Mouse (Mus musculus): ENCODE data around the gene Capzb. TPM values are rescaled to one million over a fixed set of nuclear protein-coding genes. Genes with fewer than 3 reads are reported as not detected.
A peak's percentile ranks its signal among the peaks of the same experiment; 100 is the strongest.

Capzb gene
- 100 to 1,000 TPM; 439 to 500 (median 472) TPM for total RNA-seq (2022)

- peak; percentile 90 to 95 for DNase-seq (ENCODE audit: low spot score in 2 of 2)
Measured at GRCm38 (mm10) chr4:139192499-139193175, at the start of gene Capzb. Capzb (plus strand) TSS chr4:139192899.

DNA sequence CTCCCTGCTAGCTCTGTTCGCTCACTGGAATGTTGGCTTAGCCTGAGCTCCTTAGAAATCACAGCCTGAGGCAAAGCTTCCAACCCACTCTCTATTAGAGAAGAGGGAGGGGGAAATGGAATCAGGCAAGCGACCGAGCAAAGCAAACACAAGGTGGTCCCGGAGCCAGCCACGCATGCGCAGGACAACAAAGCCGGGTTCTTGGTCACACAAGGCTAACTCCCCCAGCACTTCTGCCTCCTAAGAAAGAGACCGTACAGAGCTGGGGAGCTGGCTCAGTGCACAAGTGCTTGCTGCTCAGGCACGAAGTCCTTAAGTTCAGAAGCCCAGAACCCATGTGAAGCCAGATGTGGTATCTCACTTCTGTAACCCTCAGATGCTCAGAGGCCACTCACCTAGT is 49.7 kb upstream of the Capzb start:
- DNase-seq (ENCODE audit: low spot score in 2 of 2) = no peak

GRCm38 (mm10) chr4:139144577-139144976 is 48.1 kb upstream of the Capzb start:
- DNase-seq (ENCODE audit: low spot score in 2 of 2) = no peak

GRCm38 (mm10) chr4:139145156-139145555 is 47.5 kb upstream of the Capzb start:
- no peak for DNase-seq (ENCODE audit: low spot score in 2 of 2)

DNA sequence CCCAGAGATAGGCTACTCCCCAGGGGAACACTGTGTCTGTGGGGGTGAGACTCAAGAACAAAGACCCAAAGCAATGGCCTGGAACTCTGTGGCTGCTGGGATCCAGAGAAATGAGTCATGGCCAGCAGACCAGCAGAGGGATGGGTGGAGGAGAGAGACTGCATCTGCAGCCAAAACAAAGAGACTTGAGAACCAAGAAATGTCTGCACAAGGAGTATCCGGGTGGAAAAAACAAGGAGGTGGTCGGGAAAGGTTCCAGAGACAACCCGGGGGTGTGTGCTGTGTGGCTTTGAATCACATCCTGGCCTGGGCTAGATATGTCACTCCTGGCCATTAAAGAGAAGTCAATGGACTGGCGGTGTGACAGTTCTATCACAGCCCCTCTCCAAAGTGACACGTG is 45.9 kb upstream of the Capzb start:
- DNase-seq (ENCODE audit: low spot score in 2 of 2) = peak; percentile 56 to 65

GRCm38 (mm10) chr4:139151370-139151769 is 41.3 kb upstream of the Capzb start:
- no peak for DNase-seq (ENCODE audit: low spot score in 2 of 2)

GRCm38 (mm10) chr4:139154576-139155307 is 38.0 kb upstream of the Capzb start:
- peak; percentile 48 to 66 for DNase-seq (ENCODE audit: low spot score in 2 of 2)

GRCm38 (mm10) chr4:139156538-139156937 is 36.2 kb upstream of the Capzb start:
- no peak for DNase-seq (ENCODE audit: low spot score in 2 of 2)

- DNase-seq (ENCODE audit: low spot score in 2 of 2) = no peak
Measured at GRCm38 (mm10) chr4:139158350-139158749, 34.3 kb upstream of the Capzb start.

DNA sequence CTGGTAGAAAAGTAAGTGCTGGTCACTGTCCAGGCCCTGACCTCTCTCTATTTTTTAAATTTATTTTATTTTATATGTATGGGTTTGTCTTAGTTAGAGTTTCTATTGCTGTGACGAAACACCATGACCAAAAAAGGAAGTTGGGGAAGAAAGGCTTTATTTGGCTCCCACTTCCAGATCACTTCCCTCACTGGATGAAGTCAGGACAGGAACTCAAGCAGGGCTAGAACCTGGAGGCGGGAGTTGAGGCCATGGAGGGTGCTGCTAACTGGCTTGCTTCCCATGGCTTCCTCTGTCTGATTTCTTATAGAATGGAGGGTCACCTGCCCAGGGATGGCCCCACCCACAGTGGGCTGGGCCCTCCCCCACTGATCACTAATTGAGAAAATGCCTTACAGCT is 31.6 kb upstream of the Capzb start:
- no peak for DNase-seq (ENCODE audit: low spot score in 2 of 2)

- no peak for DNase-seq (ENCODE audit: low spot score in 2 of 2)
Measured at GRCm38 (mm10) chr4:139164082-139164481, 28.6 kb upstream of the Capzb start.

GRCm38 (mm10) chr4:139165259-139165658 is 27.4 kb upstream of the Capzb start:
- no peak for DNase-seq (ENCODE audit: low spot score in 2 of 2)

DNA sequence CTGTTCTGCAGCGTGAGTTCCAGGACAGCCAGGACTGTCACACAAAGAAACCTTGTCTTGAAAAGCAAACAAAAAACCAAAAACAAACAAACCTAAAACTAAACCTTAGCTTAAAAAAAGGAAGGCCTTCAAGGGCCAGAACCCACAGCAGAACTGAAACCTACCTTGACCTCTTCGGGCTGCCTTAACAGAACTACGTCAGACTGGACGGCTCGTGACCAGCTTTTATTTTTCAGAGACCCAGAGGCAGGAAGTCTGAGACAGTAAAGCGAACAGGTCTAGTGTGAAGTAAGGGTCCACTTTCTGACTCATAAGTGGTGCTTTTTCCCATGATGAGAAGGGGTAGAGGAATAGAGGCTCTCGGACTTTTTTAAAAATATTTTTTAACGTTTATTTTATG is 26.5 kb upstream of the Capzb start:
- DNase-seq (ENCODE audit: low spot score in 2 of 2) = no peak

DNA sequence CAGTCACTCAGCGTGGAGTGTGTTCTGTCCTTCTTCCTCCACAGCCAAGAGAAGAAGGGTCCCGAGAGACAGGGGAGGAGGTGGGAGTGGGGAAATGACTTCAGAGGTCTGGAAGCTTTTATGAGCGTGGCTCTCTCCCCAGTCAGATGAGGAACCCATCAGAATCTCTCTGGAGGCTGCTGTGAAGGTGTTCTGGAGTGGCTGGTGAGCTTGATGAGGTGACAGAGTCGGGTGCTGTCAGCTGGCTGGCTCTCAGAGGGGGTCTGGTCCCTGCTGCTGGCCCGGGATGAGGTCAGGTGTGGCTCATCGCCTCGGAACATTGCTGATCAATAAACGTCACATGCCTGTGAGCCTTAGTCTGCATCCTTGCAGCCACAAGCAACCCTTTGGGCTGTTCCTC is 25.6 kb upstream of the Capzb start:
- no peak for DNase-seq (ENCODE audit: low spot score in 2 of 2)

DNA sequence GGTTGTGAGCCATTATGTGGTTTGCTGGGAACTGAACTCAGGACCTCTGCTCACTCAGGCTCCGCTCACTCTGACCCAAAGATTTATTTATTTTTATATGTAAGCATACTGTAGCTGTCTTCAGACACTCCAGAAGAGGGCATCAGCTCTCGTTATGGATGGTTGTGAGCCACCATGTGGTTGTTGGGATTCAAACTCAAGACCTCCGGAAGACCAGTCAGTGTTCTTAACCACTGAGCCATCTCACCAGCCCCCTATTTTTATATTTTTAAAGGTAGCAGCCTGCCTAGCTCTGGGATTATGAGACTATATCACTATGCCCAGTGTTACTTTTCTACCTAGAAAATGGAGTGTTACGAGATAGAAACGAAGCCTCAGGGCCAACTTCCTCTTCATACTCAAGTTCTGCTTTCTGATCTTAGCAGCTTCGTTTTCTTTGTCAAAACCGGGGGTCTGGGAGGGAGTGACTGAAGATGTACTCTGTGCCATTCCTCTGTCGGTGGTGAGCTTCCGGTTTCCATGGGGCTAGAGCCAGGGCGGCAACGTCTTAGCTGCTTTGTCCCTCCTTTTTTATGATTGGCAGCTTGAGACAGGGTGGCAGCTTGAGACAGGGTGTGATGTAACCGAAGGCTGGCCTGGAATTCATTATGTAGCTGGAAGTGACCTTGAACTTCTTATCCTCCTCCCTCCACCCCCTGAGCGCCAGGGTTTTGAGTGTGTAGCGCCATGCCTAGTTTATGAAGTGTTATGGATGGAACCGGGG is 23.5 kb upstream of the Capzb start:
- DNase-seq (ENCODE audit: low spot score in 2 of 2) = no peak

DNA sequence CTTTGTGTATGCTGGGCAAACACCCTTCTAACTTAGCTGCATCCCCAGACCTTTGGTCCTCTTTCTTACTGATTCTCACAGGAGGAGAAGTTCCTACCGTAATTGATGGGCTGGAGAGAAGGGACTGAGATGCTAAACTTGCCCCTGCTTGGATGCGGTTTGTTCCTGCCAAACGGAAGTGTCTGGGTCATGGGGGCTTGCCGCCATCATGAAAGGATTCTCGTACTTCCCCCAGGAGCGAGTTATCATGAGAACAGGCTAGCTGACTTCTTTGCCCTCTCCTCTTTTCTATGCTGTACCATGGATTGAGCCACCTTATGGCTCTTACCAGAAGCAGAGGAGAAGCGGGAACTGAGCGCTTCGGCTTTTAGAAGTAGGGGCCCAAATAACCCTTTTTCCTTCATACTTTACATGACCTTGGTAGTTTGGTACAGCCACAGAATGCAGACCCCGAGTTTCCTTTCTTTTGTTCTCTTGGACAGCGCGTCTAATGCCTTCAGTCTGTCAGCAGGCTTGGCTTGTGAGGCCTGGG is 22.9 kb upstream of the Capzb start:
- no peak for DNase-seq (ENCODE audit: low spot score in 2 of 2)

DNA sequence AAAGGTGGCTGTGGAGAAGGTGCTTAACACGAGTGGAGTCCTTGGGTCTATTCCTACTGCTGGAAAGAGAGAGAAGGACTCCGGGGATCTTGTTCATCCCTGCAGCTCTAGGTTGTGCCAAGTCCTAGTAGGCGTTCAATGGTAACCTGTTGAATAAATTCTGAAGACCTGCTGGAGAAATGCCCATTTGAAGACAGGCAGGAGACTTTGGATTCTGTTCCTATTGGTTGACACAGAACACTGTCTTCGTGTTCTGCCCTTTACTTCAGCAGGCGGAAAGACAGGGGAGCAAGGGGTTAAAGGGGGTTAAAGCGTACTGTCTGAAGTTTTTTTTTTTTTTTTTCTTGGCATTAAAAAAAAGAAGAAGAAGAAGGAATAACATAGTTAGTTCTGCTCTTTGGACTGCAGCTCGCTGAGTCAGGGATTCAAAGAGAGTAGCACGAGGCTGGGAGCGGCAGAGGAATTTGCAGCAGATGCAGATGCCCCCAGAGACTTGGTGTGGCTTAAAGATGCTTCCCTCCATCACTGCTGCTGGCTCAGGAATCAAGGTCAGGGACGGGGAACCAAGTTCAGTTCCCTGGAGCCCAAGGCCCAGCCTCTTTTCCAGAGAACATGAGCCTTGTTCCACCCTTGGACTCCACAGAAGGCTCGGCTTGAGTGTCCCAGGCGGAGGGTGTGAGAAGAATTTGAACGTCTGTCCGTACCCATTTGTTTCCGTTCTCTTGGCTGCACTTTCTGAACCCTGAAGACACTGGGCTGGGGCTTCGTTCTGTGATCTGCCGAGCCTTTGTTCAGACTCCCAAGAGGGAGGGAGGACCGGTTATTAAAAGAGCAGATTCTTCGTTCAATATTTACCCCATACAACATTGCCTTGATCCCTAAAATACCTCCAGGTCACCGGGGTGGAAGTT is 17.4 kb upstream of the Capzb start:
- DNase-seq (ENCODE audit: low spot score in 2 of 2) = peak; percentile 77 to 83

GRCm38 (mm10) chr4:139176023-139176422 is 16.7 kb upstream of the Capzb start:
- no peak for DNase-seq (ENCODE audit: low spot score in 2 of 2)

- no peak for DNase-seq (ENCODE audit: low spot score in 2 of 2)
Measured at GRCm38 (mm10) chr4:139177921-139178320, 14.8 kb upstream of the Capzb start.

- no peak for DNase-seq (ENCODE audit: low spot score in 2 of 2)
Measured at GRCm38 (mm10) chr4:139178377-139178776, 14.3 kb upstream of the Capzb start.

DNA sequence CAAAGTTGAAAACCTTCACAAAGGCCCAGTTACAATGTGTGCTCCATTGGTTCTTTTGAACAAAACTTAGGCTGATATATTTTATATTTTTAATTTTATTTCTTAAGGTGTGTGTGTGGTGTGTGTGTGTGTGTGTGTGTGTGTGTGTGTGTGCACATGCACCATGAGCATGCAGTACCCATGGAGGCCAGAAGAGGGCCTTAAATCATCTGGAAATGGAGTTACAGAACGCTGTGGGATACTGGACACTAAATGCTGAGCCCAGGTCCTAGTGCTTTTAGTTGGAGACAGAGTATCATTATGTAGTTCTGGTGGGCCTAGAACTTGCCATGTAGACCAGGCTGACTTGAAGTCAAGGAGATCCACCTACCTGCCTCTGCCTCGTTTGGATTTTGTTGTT is 13.5 kb upstream of the Capzb start:
- DNase-seq (ENCODE audit: low spot score in 2 of 2) = no peak
